In genomic region chr2:21407443-21407985, GRCm38 (mm10) we compare ENCODE assay signal across 25 mouse cellular contexts. TPM values are rescaled to one million over a fixed set of nuclear protein-coding genes. Genes with fewer than 3 reads are reported as not detected.
"Had no signal": no experiment of that assay in that cellular context is flagged by ENCODE, and none has a peak within 500 bp of the region (broad histone marks: within the 10 kb centered on the region; RNA-seq: fewer than 3 reads in every experiment).

No protein-coding gene starts in this region.

- H3K36me3 ChIP-seq: kidney, embryonic 15.5 days; liver, embryonic 12.5 days; liver, embryonic 15.5 days; lung, embryonic 15.5 days; midbrain, embryonic 10.5 days; midbrain, embryonic 13.5 days; neural tube, embryonic 13.5 days had no signal

- H3K4me3 ChIP-seq: kidney, embryonic 15.5 days; liver, embryonic 12.5 days; liver, embryonic 15.5 days; lung, embryonic 15.5 days; megakaryocyte, embryonic 14.5 days; midbrain, embryonic 10.5 days; midbrain, embryonic 13.5 days; myocyte; neural tube, embryonic 13.5 days had no signal

- H3K27ac ChIP-seq: kidney, embryonic 15.5 days; liver, embryonic 12.5 days; liver, embryonic 15.5 days; lung, embryonic 15.5 days; midbrain, embryonic 10.5 days; midbrain, embryonic 13.5 days; neural tube, embryonic 13.5 days had no signal

- H3K9ac ChIP-seq: kidney, embryonic 15.5 days; liver, embryonic 12.5 days; liver, embryonic 15.5 days; lung, embryonic 15.5 days; midbrain, embryonic 13.5 days; neural tube, embryonic 13.5 days had no signal

- H3K27me3 ChIP-seq: kidney, embryonic 15.5 days; liver, embryonic 12.5 days; liver, embryonic 15.5 days; lung, embryonic 15.5 days; megakaryocyte, embryonic 14.5 days; midbrain, embryonic 13.5 days; neural tube, embryonic 13.5 days had no signal

- DNase-seq: kidney, adult 11 months; kidney, adult 8-10 months; kidney, postnatal 10 days; kidney, postnatal 36 days; liver; lung, adult 18-20 months; lung, postnatal 10 days; lung, postnatal 36 days; retina, postnatal 1 day; right cerebral cortex, postnatal 25 days; spleen, adult 18-20 months; thymus, adult 18-20 months; thymus, postnatal 36 days had no signal

- H3K4me1 ChIP-seq: kidney, embryonic 15.5 days; liver, embryonic 12.5 days; liver, embryonic 15.5 days; lung, embryonic 15.5 days; megakaryocyte, embryonic 14.5 days; midbrain, embryonic 10.5 days; midbrain, embryonic 13.5 days; neural tube, embryonic 13.5 days had no signal

- H3K9me3 ChIP-seq: kidney, embryonic 15.5 days; liver, embryonic 12.5 days; liver, embryonic 15.5 days; lung, embryonic 15.5 days; megakaryocyte, embryonic 14.5 days; midbrain, embryonic 10.5 days; midbrain, embryonic 13.5 days; neural tube, embryonic 13.5 days had no signal

- ATAC-seq: liver, embryonic 12.5 days; midbrain, embryonic 13.5 days; midbrain, embryonic 16.5 days had no signal

- H3K4me2 ChIP-seq: kidney, embryonic 15.5 days; liver, embryonic 12.5 days; liver, embryonic 15.5 days; lung, embryonic 15.5 days; midbrain, embryonic 13.5 days; neural tube, embryonic 13.5 days had no signal

RNA-seq across cellular contexts. Expression of gene Gpr158, which starts 40.2 kb away (rescaled TPM):
- total RNA-seq: monocyte, adult 5-6 weeks; neutrophil, adult 5-6 weeks had no signal
- polyA plus RNA-seq: liver, embryonic 12.5 days; liver, embryonic 15.5 days; myocyte had no signal
